In genomic region chr15:77367504-77367903, GRCm38 (mm10) we compare ENCODE assay signal across 9 mouse cellular contexts. TPM values are rescaled to one million over a fixed set of nuclear protein-coding genes. Genes with fewer than 3 reads are reported as not detected.
DNase-seq lines count a peak whose midpoint lies in the region; ATAC-seq lines count a peak whose summit lies in the region.
"Had no signal": no experiment of that assay in that cellular context is flagged by ENCODE, and none has a peak within 500 bp of the region (broad histone marks: within the 10 kb centered on the region; RNA-seq: fewer than 3 reads in every experiment).

No protein-coding gene starts in this region.

- 44% methylated on average over 8 of the region's 8 CpGs for WGBS in intestine, embryonic 14.5 days
- WGBS in neural tube, embryonic 13.5 days: 41% methylated on average over 8 of the region's 8 CpGs

- no peak overlapping the region for H3K9ac ChIP-seq in intestine, embryonic 14.5 days (ENCODE audit: low read length)
- H3K9ac ChIP-seq in neural tube, embryonic 13.5 days: no peak overlapping the region

- H3K4me3 ChIP-seq in intestine, embryonic 14.5 days (ENCODE audit: low read depth, low read length): no peak overlapping the region
- no peak overlapping the region for H3K4me3 ChIP-seq in neural tube, embryonic 13.5 days

- H3K4me1 ChIP-seq in intestine, embryonic 14.5 days (replicated peaks; ENCODE audit: control insufficient read depth, insufficient read depth, low read length): peaks cover 33% of the 10 kb centered on the region; the same call in 1 of the 2 replicates
- H3K4me1 ChIP-seq in neural tube, embryonic 13.5 days (replicated peaks): peaks cover 44% of the 10 kb centered on the region

- no peaks in the 10 kb centered on the region for H3K36me3 ChIP-seq in intestine, embryonic 14.5 days (ENCODE audit: control insufficient read depth, insufficient read depth, low read length)
- H3K36me3 ChIP-seq in neural tube, embryonic 13.5 days: no peaks in the 10 kb centered on the region

- ATAC-seq in intestine, embryonic 14.5 days (replicated peaks; ENCODE audit: low FRiP score, low TSS enrichment, low read depth): no peak
- ATAC-seq in neural tube, embryonic 13.5 days (ENCODE audit: low read depth): 0 out of 2 replicates have a peak, but pooled peaks have one; percentile 2

- no peaks in the 10 kb centered on the region for H3K27me3 ChIP-seq in intestine, embryonic 14.5 days (replicated peaks; ENCODE audit: control insufficient read depth, insufficient read depth, low read length)
- H3K27me3 ChIP-seq in neural tube, embryonic 13.5 days: no peaks in the 10 kb centered on the region

- no peak overlapping the region for H3K4me2 ChIP-seq in intestine, embryonic 14.5 days (ENCODE audit: low read length)
- no peak overlapping the region for H3K4me2 ChIP-seq in neural tube, embryonic 13.5 days

- H3K9me3 ChIP-seq in intestine, embryonic 14.5 days (ENCODE audit: control insufficient read depth, low read length): no peaks in the 10 kb centered on the region
- H3K9me3 ChIP-seq in neural tube, embryonic 13.5 days: no peaks in the 10 kb centered on the region

- peak; percentile 50 for DNase-seq in adrenal gland, postnatal 10 days
- no peak for DNase-seq in adrenal gland, adult 2 months
- peak; percentile 39 for DNase-seq in right cerebral cortex, postnatal 4 days
- DNase-seq in right cerebral cortex, adult 18-20 months: no peak
- DNase-seq in intestine, embryonic 14.5 days (ENCODE audit: low spot score): no peak
- no peak for DNase-seq in embryo, embryonic 11 days
- DNase-seq in lung, postnatal 10 days: no peak

- peak overlapping the region; percentile 95 for H3K27ac ChIP-seq in intestine, embryonic 14.5 days (ENCODE audit: low read depth)
- peak overlapping the region; percentile 92 for H3K27ac ChIP-seq in neural tube, embryonic 13.5 days (replicated peaks)

RNA-seq across cellular contexts. Expression of gene Apol7a, which starts 31.4 kb away (rescaled TPM):
- total RNA-seq in adrenal gland, postnatal 10 days (2021): 1 to 10 TPM; 3.8 to 5.1 TPM
- total RNA-seq in adrenal gland, adult 2 months (2021): under 1 TPM in 1 of 2 experiments, not detected in 1; 0.21 TPM
- 0.07 TPM in 1 of 2 replicates, not detected in the other for polyA plus RNA-seq in adrenal gland, adult 2 months (2012; rRNA removed)
- 8.9 and 9.7 TPM in 2 replicates for polyA plus RNA-seq in intestine, embryonic 14.5 days (2014; fragmentation: Nextera tagmentation; extraction: Ambion mirVana)
- polyA plus RNA-seq in neural tube, embryonic 13.5 days (2015; fragmentation: Nextera tagmentation; extraction: Ambion mirVana): 0.29 TPM in 1 of 2 replicates, not detected in the other
- total RNA-seq: common myeloid progenitor, adult 5-6 weeks had no signal

RNA-seq across cellular contexts. Expression of gene Apol9a, which starts 43.4 kb away (rescaled TPM):
- total RNA-seq in adrenal gland, postnatal 10 days (2021): under 1 TPM; 0.30 to 0.58 TPM
- 1 to 10 TPM in 1 of 2 experiments, under 1 TPM in 1; 0.78 to 1.2 TPM for total RNA-seq in adrenal gland, adult 2 months (2021)
- 1.9 and 3.0 TPM in 2 replicates for polyA plus RNA-seq in adrenal gland, adult 2 months (2012; rRNA removed)
- polyA plus RNA-seq in intestine, embryonic 14.5 days (2014; fragmentation: Nextera tagmentation; extraction: Ambion mirVana): 0.26 and 0.43 TPM in 2 replicates
- polyA plus RNA-seq in neural tube, embryonic 13.5 days (2015; fragmentation: Nextera tagmentation; extraction: Ambion mirVana): 0.41 and 0.43 TPM in 2 replicates
- total RNA-seq: common myeloid progenitor, adult 5-6 weeks had no signal

Comparison
In these comparisons a context has a peak if more than half of its experiments do, and no peak if none do; other contexts are left out.
1. DNase-seq: peak in adrenal gland, postnatal 10 days (single experiment) and right cerebral cortex, postnatal 4 days (single experiment); none in adrenal gland, adult 2 months (single experiment), right cerebral cortex, adult 18-20 months (single experiment), intestine, embryonic 14.5 days (single experiment), embryo, embryonic 11 days (single experiment) and lung, postnatal 10 days (single experiment).